Mouse (Mus musculus) heart, postnatal 10 days (tissue): Measurements from ENCODE around the gene Gm10181. TPM values are rescaled to one million over a fixed set of nuclear protein-coding genes. Genes with fewer than 3 reads are reported as not detected.

Experiments
- total RNA-seq, 2 experiments: library from RNA; stranded (reverse); gene quantifications; 2 replicates each; pipeline ENCODE4 v1.2.3; 2021

Gene Gm10181
- total RNA-seq, 2 experiments from 2014 or later = not detected

Other genes starting within 250 kb of the Gm10181 start
- gene Herpud2, start 62.4 kb downstream of the Gm10181 start, total RNA-seq = 10 to 100 TPM; 40.4 to 42.1 TPM
- 100 to 1,000 TPM; 162 to 187 TPM for gene Sept7, start 163.0 kb downstream of the Gm10181 start, total RNA-seq